Mouse (Mus musculus) testis, adult 2 months (tissue): ENCODE data around the gene Sf3b1. TPM values are rescaled to one million over a fixed set of nuclear protein-coding genes. Genes with fewer than 3 reads are reported as not detected.

ENCODE experiments used
- H3K27ac ChIP-seq: fragments of 200-500 bp; 2 replicates; pipeline ENCODE4 v1.5.1; 2012; ENCODE audit warnings: low read depth, low read length; ENCODE audit not compliant: control insufficient read depth, insufficient read depth
- H3K27me3 ChIP-seq: fragments of 200-500 bp; 2 replicates; pipeline ENCODE4 v1.6.1; 2012; ENCODE audit warnings: mild to moderate bottlenecking, low read length, moderate library complexity; ENCODE audit not compliant: control insufficient read depth, insufficient read depth
- H3K36me3 ChIP-seq: fragments of 200-500 bp; 2 replicates; pipeline ENCODE4 v1.6.1; 2012; ENCODE audit warnings: mild to moderate bottlenecking, low read length; ENCODE audit not compliant: control insufficient read depth, insufficient read depth
- H3K4me1 ChIP-seq: fragments of 200-500 bp; 2 replicates; pipeline ENCODE4 v1.6.1; 2012; ENCODE audit warnings: low read length; ENCODE audit not compliant: control insufficient read depth, insufficient read depth
- H3K4me3 ChIP-seq: fragments of 200-500 bp; 2 replicates; pipeline ENCODE4 v1.5.1; 2012; ENCODE audit warnings: low read depth, mild to moderate bottlenecking, low read length, moderate library complexity, mixed read lengths; ENCODE audit not compliant: control insufficient read depth
- CTCF ChIP-seq: fragments of 200-500 bp; IDR thresholded peaks from 2 replicates; pipeline ENCODE4 v1.5.1; 2012; ENCODE audit warnings: low read depth, mild to moderate bottlenecking, inconsistent platforms, low read length, moderate library complexity; ENCODE audit not compliant: control insufficient read depth, insufficient read depth, insufficient replicate concordance
- POLR2A ChIP-seq: fragments of 200-500 bp; IDR thresholded peaks from 2 replicates; pipeline ENCODE4 v1.6.1; 2012; ENCODE audit warnings: low read depth, mild to moderate bottlenecking, inconsistent platforms, low read length, moderate library complexity; ENCODE audit not compliant: control insufficient read depth
- polyA plus RNA-seq: library from polyadenylated mRNA; depleted of rRNA; stranded (reverse); fragments of >200 nt; gene quantifications from 2 replicates; pipeline ENCODE4 v1.2.3, GENCODE M21; 2012

The Sf3b1 gene
- polyA plus RNA-seq, 1 experiment, result 27.6 TPM

DNA sequence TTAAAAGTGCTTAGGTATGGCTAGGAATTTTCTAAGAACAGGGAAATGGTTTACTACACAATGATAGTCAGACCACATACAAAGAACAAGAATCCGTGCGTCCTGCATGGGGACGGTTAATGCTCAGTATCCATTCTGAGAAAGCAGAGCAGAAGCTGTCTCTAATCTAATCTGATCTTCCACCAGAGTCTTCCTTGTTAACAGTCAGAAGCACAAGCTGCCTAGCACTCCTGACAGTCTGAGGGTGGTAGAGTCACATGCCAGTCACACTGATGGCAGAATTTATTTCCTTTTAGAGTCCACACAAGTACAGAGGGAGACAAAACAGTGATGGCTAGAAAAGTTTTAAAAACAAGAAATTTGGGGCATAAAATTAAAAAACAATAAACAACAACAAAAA is 41.5 kb downstream of the Sf3b1 start:
- H3K36me3 ChIP-seq, result no peaks in the 10 kb centered on the region; the same call in 1 of the 2 replicates
- TF ChIP-seq CTCF, result no peak
- no peaks in the 10 kb centered on the region for H3K27me3 ChIP-seq
- H3K27ac ChIP-seq, result no peak overlapping the region
- H3K4me3 ChIP-seq, result no peak overlapping the region
- H3K4me1 ChIP-seq, result no peaks in the 10 kb centered on the region

DNA sequence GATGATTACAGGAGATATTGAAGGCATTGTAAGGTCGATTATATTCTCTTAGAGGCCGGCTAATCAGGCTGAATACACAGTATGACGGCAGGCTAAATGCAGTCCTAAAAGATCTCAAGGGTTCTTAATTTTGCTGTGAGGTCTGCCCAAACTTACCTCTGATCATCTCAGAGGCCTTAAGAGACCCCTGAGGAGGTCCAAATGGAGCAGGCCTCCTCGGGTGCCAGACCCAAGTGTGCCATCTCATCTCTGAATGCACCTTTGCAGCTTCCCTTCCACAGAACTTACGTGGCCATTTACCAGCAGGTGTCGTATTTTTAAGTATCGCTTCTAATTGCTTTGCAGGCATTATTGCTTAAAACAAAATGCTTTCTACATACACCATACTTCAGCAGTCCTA is 43.1 kb downstream of the Sf3b1 start:
- H3K36me3 ChIP-seq, result no peaks in the 10 kb centered on the region
- TF ChIP-seq CTCF (no peak), POLR2A (no peak)

GRCm38 (mm10) chr1:54983339-54983738 is 43.9 kb downstream of the Sf3b1 start:
- Histone ChIP-seq H3K4me3 (no peak overlapping the region), H3K27me3 (no peaks in the 10 kb centered on the region), H3K27ac (no peak overlapping the region), H3K36me3 (no peaks in the 10 kb centered on the region), H3K4me1 (no peaks in the 10 kb centered on the region)
- TF ChIP-seq POLR2A, result no peak
- no peak for TF ChIP-seq CTCF

More for the DNA sequence above, 43.1 kb downstream of the Sf3b1 start:
- Histone ChIP-seq H3K27ac (no peak overlapping the region), H3K4me3 (no peak overlapping the region), H3K4me1 (no peaks in the 10 kb centered on the region), H3K27me3 (no peaks in the 10 kb centered on the region)

- H3K36me3 ChIP-seq, result no peaks in the 10 kb centered on the region
- H3K27me3 ChIP-seq, result no peaks in the 10 kb centered on the region
Measured at GRCm38 (mm10) chr1:54982636-54983035, 44.6 kb downstream of the Sf3b1 start.

GRCm38 (mm10) chr1:54979226-54979984 is 47.9 kb downstream of the Sf3b1 start:
- no peak for TF ChIP-seq POLR2A
- TF ChIP-seq CTCF, result no peak
- H3K4me3 ChIP-seq, result no peak overlapping the region
- H3K36me3 ChIP-seq, result no peaks in the 10 kb centered on the region
- no peak overlapping the region for H3K27ac ChIP-seq
- no peaks in the 10 kb centered on the region for H3K27me3 ChIP-seq
- no peaks in the 10 kb centered on the region for H3K4me1 ChIP-seq

More at GRCm38 (mm10) chr1:54982636-54983035, 44.6 kb downstream of the Sf3b1 start:
- H3K4me1 ChIP-seq, result no peaks in the 10 kb centered on the region
- no peak overlapping the region for H3K27ac ChIP-seq
- TF ChIP-seq POLR2A, result no peak
- TF ChIP-seq CTCF, result no peak
- no peak overlapping the region for H3K4me3 ChIP-seq

DNA sequence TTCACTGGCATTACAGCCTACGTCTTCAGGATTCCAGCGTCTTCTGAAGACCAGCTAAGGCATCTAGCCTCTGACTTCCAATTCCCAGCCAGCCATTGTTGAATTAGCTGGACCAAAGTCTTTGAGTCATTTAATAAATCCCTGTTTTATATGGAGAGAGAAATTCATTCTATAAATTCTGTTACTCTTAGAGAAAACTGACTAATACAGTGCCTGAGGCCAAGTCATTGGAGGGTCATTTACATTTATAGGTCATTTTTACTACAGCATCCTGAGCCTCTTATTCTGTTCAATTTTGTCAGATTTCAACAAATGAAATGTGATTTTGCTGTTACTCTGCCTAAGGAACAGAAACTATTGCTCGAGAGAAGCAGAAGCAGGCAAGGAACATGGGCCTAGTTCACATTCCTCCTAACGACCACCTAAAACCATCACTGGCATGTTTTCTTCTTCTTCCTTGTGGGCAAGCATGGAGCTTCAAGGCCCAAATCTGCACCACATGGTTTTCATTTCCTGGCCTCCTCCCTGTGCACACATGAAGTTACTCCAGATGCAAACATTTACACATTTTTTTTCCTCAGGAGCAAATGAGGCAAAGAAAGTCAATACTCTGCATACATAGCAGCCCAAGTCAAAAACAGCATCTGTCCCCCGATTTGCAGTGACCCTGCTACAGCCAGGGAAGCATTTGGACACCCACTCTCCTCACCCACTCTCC is 55.4 kb downstream of the Sf3b1 start:
- Histone ChIP-seq H3K4me3 (no peak overlapping the region), H3K27ac (no peak overlapping the region), H3K4me1 (peaks cover 3% of the 10 kb centered on the region), H3K27me3 (no peaks in the 10 kb centered on the region), H3K36me3 (no peaks in the 10 kb centered on the region)
- no peak for TF ChIP-seq POLR2A
- no peak for TF ChIP-seq CTCF

DNA sequence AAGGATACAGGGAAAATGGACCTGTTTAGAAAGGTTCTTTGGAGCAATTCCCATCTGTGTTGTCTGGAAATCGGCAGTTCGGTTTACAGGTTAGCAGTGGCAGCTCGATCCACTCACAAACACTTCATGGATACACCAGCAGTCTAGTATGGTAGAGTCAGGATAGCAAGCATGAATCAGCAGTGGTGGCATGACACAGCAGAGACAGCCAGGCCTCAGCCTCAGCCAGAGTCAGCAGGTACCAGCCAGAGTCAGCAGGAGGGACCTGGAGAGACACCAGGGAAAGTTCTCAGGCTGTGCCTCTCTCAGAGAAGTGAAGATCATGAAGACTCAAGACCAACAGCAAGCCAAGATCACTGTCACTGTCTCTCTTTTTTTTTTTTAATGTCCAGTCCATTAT is 60.4 kb downstream of the Sf3b1 start:
- H3K36me3 ChIP-seq, result no peaks in the 10 kb centered on the region
- no peak overlapping the region for H3K4me3 ChIP-seq
- TF ChIP-seq CTCF (no peak), POLR2A (no peak)
- H3K4me1 ChIP-seq, result no peaks in the 10 kb centered on the region
- no peak overlapping the region for H3K27ac ChIP-seq
- no peaks in the 10 kb centered on the region for H3K27me3 ChIP-seq
